Mouse (Mus musculus): ENCODE measurements around the gene Dbp. TPM values are rescaled to one million over a fixed set of nuclear protein-coding genes. Genes with fewer than 3 reads are reported as not detected.

The Dbp gene
- total and polyA plus RNA-seq, 3 experiments: 7.9 to 11.0 (median 10.4) TPM

DNA sequence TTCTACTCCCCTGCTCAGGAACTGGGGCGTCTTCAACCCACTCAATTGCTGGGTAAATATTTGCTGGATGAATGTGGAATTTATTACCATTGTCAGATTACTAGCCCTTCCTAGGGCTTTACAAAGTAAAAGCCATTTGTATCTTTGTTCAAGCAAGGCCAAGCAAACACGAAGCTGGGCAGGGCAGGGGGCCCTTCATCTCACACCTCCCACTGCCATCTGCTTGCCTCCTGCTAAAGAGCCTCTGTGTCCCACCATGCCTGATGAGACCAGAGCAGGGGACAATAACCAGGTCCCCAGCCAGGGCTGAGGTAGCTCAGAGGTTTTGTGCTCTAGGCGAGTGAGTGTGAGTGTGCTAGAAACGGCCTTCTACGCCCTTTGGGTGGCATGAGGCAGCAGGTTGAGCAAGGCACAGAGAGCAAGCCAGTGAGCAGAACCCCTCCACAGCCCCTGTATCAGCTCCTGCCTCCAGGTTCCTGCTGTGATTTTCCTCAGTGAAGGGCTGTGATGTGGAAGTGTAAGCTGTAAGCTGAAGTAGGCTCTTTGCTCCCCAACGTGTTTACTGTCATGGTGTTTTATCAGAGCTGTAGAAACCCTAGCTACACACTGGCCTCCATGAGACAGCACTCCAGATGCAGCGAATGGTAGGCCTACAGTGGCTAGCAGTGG is 27.1 kb upstream of the Dbp start:
- Histone ChIP-seq H3K4me2 (ENCODE audit: insufficient read depth, low read depth, poor library complexity, severe bottlenecking) (no peak overlapping the region), H3K27me3 (replicated peaks) (no peaks in the 10 kb centered on the region), H3K9me3 (replicated peaks; ENCODE audit: low read length) (no peaks in the 10 kb centered on the region), H3K27ac (ENCODE audit: insufficient read depth, low read depth) (no peak overlapping the region), H3K4me1 (ENCODE audit: control insufficient read depth in 1 of 2, insufficient read depth in 2 of 2) (peaks cover 25 to 43% of the 10 kb centered on the region in 2 experiments), H3K79me2 (replicated peaks; ENCODE audit: control insufficient read depth, extremely low read depth, insufficient read depth, poor library complexity, severe bottlenecking) (no peaks in the 10 kb centered on the region), H3K36me3 (replicated peaks in 1 of 2; ENCODE audit: control insufficient read depth in 1 of 2, insufficient read depth in 1 of 2, low read length in 1 of 2) (no peaks in the 10 kb centered on the region), H3K4me3 (replicated peaks in 1 of 3; ENCODE audit: low read depth in 2 of 3, low read length in 2 of 3, poor library complexity in 1 of 3) (no peak overlapping the region), H3K9ac (ENCODE audit: insufficient read depth, low read depth) (no peak overlapping the region)
- in situ Hi-C loops (cut with MboI; ENCODE audit: low pct_ligation_motif_present, low pct_unique_long_range_greater_than_20kb, low sequenced_read_pairs) (no loop called here), dilution Hi-C loops (cut with MboI; ENCODE audit: extremely low pct_ligation_motif_present, extremely low pct_unique_long_range_greater_than_20kb, low sequenced_read_pairs) (no loop called here)
- TF ChIP-seq ZC3H11A (IDR thresholded peaks at IDR 0.05; ENCODE audit: low read depth, low read length) (no peak), USF1 (IDR thresholded peaks at IDR 0.05; ENCODE audit: low read depth, low read length) (no peak), MAZ (IDR thresholded peaks at IDR 0.05; ENCODE audit: low read depth, low read length) (no peak), CHD2 (IDR thresholded peaks at IDR 0.05; ENCODE audit: low read length) (no peak), MAFK (IDR thresholded peaks at IDR 0.05; ENCODE audit: insufficient replicate concordance, low read length) (no peak), NRF1 (IDR thresholded peaks at IDR 0.05; ENCODE audit: low read depth, low read length) (no peak), IRF4 (IDR thresholded peaks at IDR 0.05; ENCODE audit: low read depth, low read length) (no peak), ZMIZ1 (IDR thresholded peaks at IDR 0.05; ENCODE audit: low read depth, low read length) (no peak), MEF2A (IDR thresholded peaks at IDR 0.05; ENCODE audit: borderline replicate concordance, low read depth, low read length) (no peak), TCF12 (IDR thresholded peaks at IDR 0.05; ENCODE audit: low read depth, low read length) (no peak), JUN (IDR thresholded peaks at IDR 0.05; ENCODE audit: insufficient read depth, low read depth, low read length) (no peak), E2F4 (IDR thresholded peaks at IDR 0.05; ENCODE audit: insufficient replicate concordance, low read depth, low read length) (no peak)
- no peak for DNase-seq (ENCODE audit: extremely low read depth)

DNA sequence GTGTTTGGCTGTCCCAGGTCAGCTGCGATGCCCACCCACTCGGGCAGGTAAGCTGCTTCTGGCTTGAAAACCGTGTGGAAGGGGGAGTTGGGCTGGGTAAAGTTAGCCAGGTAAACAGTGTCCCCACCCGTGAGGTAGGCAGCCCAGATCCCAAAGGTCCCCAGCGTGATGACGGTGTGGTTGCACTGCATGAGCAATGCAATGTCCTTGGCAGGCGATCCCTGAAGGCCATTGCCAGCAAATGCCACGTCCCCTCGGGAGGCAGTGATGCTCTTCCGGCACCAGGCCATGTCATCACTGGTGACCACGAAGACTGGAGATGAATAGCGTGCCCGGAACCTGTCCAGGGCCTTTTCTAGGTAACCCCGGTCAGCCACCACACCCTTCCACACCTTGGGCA is 26.4 kb upstream of the Dbp start:
- Histone ChIP-seq H3K27ac (ENCODE audit: insufficient read depth, low read depth) (no peak overlapping the region), H3K4me2 (ENCODE audit: insufficient read depth, low read depth, poor library complexity, severe bottlenecking) (no peak overlapping the region), H3K4me1 (ENCODE audit: control insufficient read depth in 1 of 2, insufficient read depth in 2 of 2) (peaks cover 31 to 50% of the 10 kb centered on the region in 2 experiments), H3K36me3 (replicated peaks in 1 of 2; ENCODE audit: control insufficient read depth in 1 of 2, insufficient read depth in 1 of 2, low read length in 1 of 2) (no peaks in the 10 kb centered on the region), H3K4me3 (replicated peaks in 1 of 3; ENCODE audit: low read depth in 2 of 3, low read length in 2 of 3, poor library complexity in 1 of 3) (no peak overlapping the region), H3K27me3 (replicated peaks) (no peaks in the 10 kb centered on the region), H3K9me3 (replicated peaks; ENCODE audit: low read length) (no peaks in the 10 kb centered on the region), H3K9ac (ENCODE audit: insufficient read depth, low read depth) (no peak overlapping the region), H3K79me2 (replicated peaks; ENCODE audit: control insufficient read depth, extremely low read depth, insufficient read depth, poor library complexity, severe bottlenecking) (no peaks in the 10 kb centered on the region)
- TF ChIP-seq SIN3A (IDR thresholded peaks at IDR 0.05; ENCODE audit: low read length) (no peak), JUN (IDR thresholded peaks at IDR 0.05; ENCODE audit: insufficient read depth, low read depth, low read length) (no peak), CTCF (conservative IDR thresholded peaks at IDR 0.05 in 1 of 2, IDR thresholded peaks at IDR 0.05 in 1 of 2; ENCODE audit: low read depth in 2 of 2, low read length in 2 of 2) (no peak), E2F4 (IDR thresholded peaks at IDR 0.05; ENCODE audit: insufficient replicate concordance, low read depth, low read length) (no peak), UBTF (IDR thresholded peaks at IDR 0.05; ENCODE audit: low read depth, low read length) (no peak), PAX5 (IDR thresholded peaks at IDR 0.05; ENCODE audit: low read length) (no peak), POLR2AphosphoS2 (IDR thresholded peaks at IDR 0.05; ENCODE audit: low read depth, low read length) (no peak), NRF1 (IDR thresholded peaks at IDR 0.05; ENCODE audit: low read depth, low read length) (no peak), HCFC1 (IDR thresholded peaks at IDR 0.05; ENCODE audit: low read depth, low read length) (no peak), ELF1 (IDR thresholded peaks at IDR 0.05; ENCODE audit: low read depth, low read length) (no peak), RAD21 (IDR thresholded peaks at IDR 0.05; ENCODE audit: low read depth, low read length) (no peak), SMC3 (IDR thresholded peaks at IDR 0.05; ENCODE audit: low read depth, low read length) (no peak), TCF12 (IDR thresholded peaks at IDR 0.05; ENCODE audit: low read depth, low read length) (no peak), ZMIZ1 (IDR thresholded peaks at IDR 0.05; ENCODE audit: low read depth, low read length) (no peak), EP300 (IDR thresholded peaks at IDR 0.05; ENCODE audit: low read length) (no peak), KAT2A (IDR thresholded peaks at IDR 0.05; ENCODE audit: insufficient replicate concordance, low read length) (no peak), POLR2A (IDR thresholded peaks at IDR 0.05; ENCODE audit: low read depth, low read length) (no peak)
- DNase-seq (ENCODE audit: extremely low read depth): no peak
- dilution Hi-C loops (cut with MboI; ENCODE audit: extremely low pct_ligation_motif_present, extremely low pct_unique_long_range_greater_than_20kb, low sequenced_read_pairs) (no loop called here), in situ Hi-C loops (cut with MboI; ENCODE audit: low pct_ligation_motif_present, low pct_unique_long_range_greater_than_20kb, low sequenced_read_pairs) (no loop called here)
